Mouse (Mus musculus): ENCODE results near the gene Pclo.

DNA sequence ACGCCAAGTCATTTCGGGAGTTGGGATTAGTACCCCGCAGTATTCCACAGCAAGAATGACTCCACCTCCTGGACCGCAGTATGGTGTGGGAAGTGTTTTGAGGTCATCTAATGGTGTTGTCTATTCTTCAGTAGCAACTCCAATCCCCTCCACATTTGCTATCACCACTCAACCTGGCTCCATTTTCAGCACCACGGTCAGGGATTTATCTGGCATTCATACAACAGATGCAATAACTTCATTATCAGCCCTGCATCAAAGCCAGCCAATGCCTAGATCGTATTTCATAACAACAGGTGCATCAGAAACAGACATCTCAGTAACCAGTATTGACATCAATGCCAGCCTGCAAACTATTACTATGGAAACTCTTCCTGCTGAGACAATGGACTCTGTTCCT, 165.7 kb downstream of the Pclo start:
- TF ChIP-seq CTCF (conservative IDR thresholded peaks at IDR 0.05; ENCODE audit: low read length) (no peak), POU5F1 (IDR thresholded peaks at IDR 0.05; ENCODE audit: borderline replicate concordance, low read length) (no peak), NANOG (IDR thresholded peaks at IDR 0.05; ENCODE audit: borderline replicate concordance, low read length) (no peak)
